Mouse (Mus musculus): Measurements from ENCODE around the gene Slc50a1. TPM values are rescaled to one million over a fixed set of nuclear protein-coding genes. Genes with fewer than 3 reads are reported as not detected.
A peak's percentile ranks its signal among the peaks of the same experiment; 100 is the strongest.

The Slc50a1 gene
- polyA plus RNA-seq, 1 experiment from 2014 or later, result 40.6 TPM

- Histone ChIP-seq H3K9ac (replicated peaks) (no peak overlapping the region), H3K4me3 (no peak overlapping the region), H3K27ac (replicated peaks) (no peak overlapping the region), H3K36me3 (peaks cover 86% of the 10 kb centered on the region), H3K4me2 (replicated peaks) (no peak overlapping the region), H3K27me3 (no peaks in the 10 kb centered on the region), H3K9me3 (no peaks in the 10 kb centered on the region), H3K4me1 (peaks cover 18% of the 10 kb centered on the region)
- ATAC-seq (replicated peaks), result no peak
- WGBS, result 78% methylated on average over 9 of the region's 12 CpGs
Observed at GRCm38 (mm10) chr3:89238494-89238893, 31.9 kb downstream of the Slc50a1 start.

- Histone ChIP-seq H3K9ac (replicated peaks) (no peak overlapping the region), H3K4me1 (peaks cover 10% of the 10 kb centered on the region), H3K27ac (replicated peaks) (no peak overlapping the region), H3K36me3 (peaks cover 94% of the 10 kb centered on the region), H3K4me2 (replicated peaks) (no peak overlapping the region), H3K9me3 (no peaks in the 10 kb centered on the region), H3K27me3 (no peaks in the 10 kb centered on the region), H3K4me3 (no peak overlapping the region)
- 93% methylated on average over 21 of the region's 21 CpGs for WGBS
- ATAC-seq (replicated peaks), result no peak
Observed at GRCm38 (mm10) chr3:89237682-89238081, 32.7 kb downstream of the Slc50a1 start.

- no peaks in the 10 kb centered on the region for H3K4me1 ChIP-seq
- WGBS, result 89% methylated on average over 10 of the region's 10 CpGs
- no peak overlapping the region for H3K9ac ChIP-seq (replicated peaks)
- no peak overlapping the region for H3K27ac ChIP-seq (replicated peaks)
- peaks cover 85% of the 10 kb centered on the region for H3K36me3 ChIP-seq
- H3K4me2 ChIP-seq (replicated peaks), result no peak overlapping the region
- H3K9me3 ChIP-seq, result no peaks in the 10 kb centered on the region
- H3K4me3 ChIP-seq, result no peak overlapping the region
- no peaks in the 10 kb centered on the region for H3K27me3 ChIP-seq
- ATAC-seq (replicated peaks), result no peak
Observed at GRCm38 (mm10) chr3:89236516-89236915, 33.9 kb downstream of the Slc50a1 start.

- H3K9me3 ChIP-seq, result no peaks in the 10 kb centered on the region
- no peak overlapping the region for H3K4me2 ChIP-seq (replicated peaks)
- H3K4me3 ChIP-seq, result no peak overlapping the region
- ATAC-seq (replicated peaks), result 0 out of 2 replicates have a peak, but pooled peaks have one; percentile 15
- no peaks in the 10 kb centered on the region for H3K27me3 ChIP-seq
- no peak overlapping the region for H3K9ac ChIP-seq (replicated peaks)
- no peak overlapping the region for H3K27ac ChIP-seq (replicated peaks)
- WGBS, result 76% methylated on average over 14 of the region's 14 CpGs
- peaks cover 4% of the 10 kb centered on the region for H3K4me1 ChIP-seq
- peaks cover 57% of the 10 kb centered on the region for H3K36me3 ChIP-seq
Observed at GRCm38 (mm10) chr3:89233562-89234110, 36.7 kb downstream of the Slc50a1 start.

GRCm38 (mm10) chr3:89232614-89233013 is 37.8 kb downstream of the Slc50a1 start:
- ATAC-seq (replicated peaks), result no peak
- whole genome bisulfite sequencing, result 80% methylated on average over 6 of the region's 6 CpGs

GRCm38 (mm10) chr3:89231772-89232275 is 38.5 kb downstream of the Slc50a1 start:
- Histone ChIP-seq H3K27me3 (no peaks in the 10 kb centered on the region), H3K4me3 (no peak overlapping the region), H3K27ac (replicated peaks) (no peak overlapping the region), H3K4me1 (peaks cover 20% of the 10 kb centered on the region), H3K9me3 (no peaks in the 10 kb centered on the region), H3K36me3 (peaks cover 40% of the 10 kb centered on the region), H3K9ac (replicated peaks) (no peak overlapping the region), H3K4me2 (replicated peaks) (no peak overlapping the region)
- ATAC-seq (replicated peaks), result no peak
- 77% methylated on average over 16 of the region's 16 CpGs for WGBS

More at GRCm38 (mm10) chr3:89232614-89233013, 37.8 kb downstream of the Slc50a1 start:
- peaks cover 14% of the 10 kb centered on the region for H3K4me1 ChIP-seq
- no peaks in the 10 kb centered on the region for H3K9me3 ChIP-seq
- H3K27me3 ChIP-seq, result no peaks in the 10 kb centered on the region
- H3K9ac ChIP-seq (replicated peaks), result no peak overlapping the region
- H3K27ac ChIP-seq (replicated peaks), result no peak overlapping the region
- H3K36me3 ChIP-seq, result peaks cover 47% of the 10 kb centered on the region
- H3K4me3 ChIP-seq, result no peak overlapping the region
- no peak overlapping the region for H3K4me2 ChIP-seq (replicated peaks)

- no peak overlapping the region for H3K4me3 ChIP-seq
- H3K4me1 ChIP-seq, result peaks cover 25% of the 10 kb centered on the region
- H3K9ac ChIP-seq (replicated peaks), result no peak overlapping the region
- no peak overlapping the region for H3K4me2 ChIP-seq (replicated peaks)
- no peaks in the 10 kb centered on the region for H3K27me3 ChIP-seq
- ATAC-seq (replicated peaks), result no peak
- WGBS, result 83% methylated on average over 7 of the region's 7 CpGs
- no peak overlapping the region for H3K27ac ChIP-seq (replicated peaks)
- H3K9me3 ChIP-seq, result no peaks in the 10 kb centered on the region
- peaks cover 35% of the 10 kb centered on the region for H3K36me3 ChIP-seq
Observed at GRCm38 (mm10) chr3:89231345-89231744, 39.0 kb downstream of the Slc50a1 start.

- Histone ChIP-seq H3K27me3 (no peaks in the 10 kb centered on the region), H3K9me3 (no peaks in the 10 kb centered on the region), H3K4me1 (peaks cover 33% of the 10 kb centered on the region), H3K4me2 (replicated peaks) (no peak overlapping the region), H3K36me3 (peaks cover 27% of the 10 kb centered on the region), H3K9ac (replicated peaks) (no peak overlapping the region), H3K4me3 (no peak overlapping the region), H3K27ac (replicated peaks) (no peak overlapping the region)
- no peak for ATAC-seq (replicated peaks)
- 94% methylated on average over 2 of the region's 2 CpGs for WGBS
Observed at GRCm38 (mm10) chr3:89230561-89230960, 39.8 kb downstream of the Slc50a1 start.

GRCm38 (mm10) chr3:89229276-89229675 is 41.1 kb downstream of the Slc50a1 start:
- no peaks in the 10 kb centered on the region for H3K9me3 ChIP-seq
- no peak overlapping the region for H3K27ac ChIP-seq (replicated peaks)
- H3K4me2 ChIP-seq (replicated peaks), result no peak overlapping the region
- H3K4me1 ChIP-seq, result peaks cover 46% of the 10 kb centered on the region
- no peaks in the 10 kb centered on the region for H3K27me3 ChIP-seq
- H3K9ac ChIP-seq (replicated peaks), result no peak overlapping the region
- ATAC-seq (replicated peaks), result no peak
- peaks cover 15% of the 10 kb centered on the region for H3K36me3 ChIP-seq
- H3K4me3 ChIP-seq, result no peak overlapping the region
- 56% methylated on average over 4 of the region's 4 CpGs for WGBS

GRCm38 (mm10) chr3:89228836-89229235 is 41.5 kb downstream of the Slc50a1 start, which contains the start of gene Muc1:
Muc1 (plus strand) TSS chr3:89229057.
- peak within 1 kb of the TSS; percentile 50 for H3K4me3 ChIP-seq
- no peak for ATAC-seq (replicated peaks)
- H3K9ac ChIP-seq (replicated peaks), result peak within 1 kb of the TSS; percentile 54
- WGBS, result 39% methylated on average over 10 of the region's 10 CpGs
- peaks cover 50% of the 10 kb centered on the region for H3K4me1 ChIP-seq
- no peaks in the 10 kb centered on the region for H3K9me3 ChIP-seq
- H3K4me2 ChIP-seq (replicated peaks), result peak within 1 kb of the TSS; percentile 76
- peak within 1 kb of the TSS; percentile 90 for H3K27ac ChIP-seq (replicated peaks)
- H3K36me3 ChIP-seq, result peaks cover 11% of the 10 kb centered on the region
- no peaks in the 10 kb centered on the region for H3K27me3 ChIP-seq

GRCm38 (mm10) chr3:89228180-89228549 is 42.2 kb downstream of the Slc50a1 start:
- H3K9me3 ChIP-seq, result no peaks in the 10 kb centered on the region
- under 1% methylated on average over 20 of the region's 20 CpGs for WGBS
- ATAC-seq (replicated peaks), result peak; percentile 27
- peak overlapping the region; percentile 76 for H3K4me2 ChIP-seq (replicated peaks)
- H3K27me3 ChIP-seq, result no peaks in the 10 kb centered on the region
- peak overlapping the region; percentile 54 for H3K9ac ChIP-seq (replicated peaks)
- 0 out of 2 replicates have a peak, but pooled peaks cover 6% of the 10 kb centered on the region for H3K36me3 ChIP-seq
- peak overlapping the region; percentile 90 for H3K27ac ChIP-seq (replicated peaks)
- peak overlapping the region; percentile 50 for H3K4me3 ChIP-seq
- peaks cover 57% of the 10 kb centered on the region for H3K4me1 ChIP-seq

- no peaks in the 10 kb centered on the region for H3K9me3 ChIP-seq
- H3K4me2 ChIP-seq (replicated peaks), result peak overlapping the region; percentile 76
- peak; percentile 83 for ATAC-seq (replicated peaks)
- no peaks in the 10 kb centered on the region for H3K36me3 ChIP-seq
- H3K9ac ChIP-seq (replicated peaks), result peak overlapping the region; percentile 54
- H3K27ac ChIP-seq (replicated peaks), result peak overlapping the region; percentile 90
- peak overlapping the region; percentile 50 for H3K4me3 ChIP-seq
- peaks cover 61% of the 10 kb centered on the region for H3K4me1 ChIP-seq
- 1% methylated on average over 41 of the region's 41 CpGs for WGBS
- H3K27me3 ChIP-seq, result no peaks in the 10 kb centered on the region
Observed at GRCm38 (mm10) chr3:89227307-89228179, 42.8 kb downstream of the Slc50a1 start.

Data from forebrain, embryonic 15.5 days (tissue).